Mouse (Mus musculus): ENCODE results near the gene Elf5.

The Elf5 gene

GRCm38 (mm10) chr2:103411348-103411747 is at the start of gene Elf5:
Gene Elf5 (plus strand): TSS chr2:103411688.
- DNase-seq: no peak

- DNase-seq: no peak
These were observed 38.9 kb upstream of the Elf5 start for GRCm38 (mm10) chr2:103372541-103372940.

GRCm38 (mm10) chr2:103379502-103380160 is 31.9 kb upstream of the Elf5 start:
- DNase-seq: peak; percentile 7 to 15

GRCm38 (mm10) chr2:103382174-103382573 is 29.3 kb upstream of the Elf5 start:
- DNase-seq: no peak

GRCm38 (mm10) chr2:103387881-103388280 is 23.6 kb upstream of the Elf5 start:
- DNase-seq: no peak

GRCm38 (mm10) chr2:103388311-103388710 is 23.2 kb upstream of the Elf5 start:
- DNase-seq: no peak

GRCm38 (mm10) chr2:103390086-103390988 is 21.2 kb upstream of the Elf5 start:
- no peak for DNase-seq

GRCm38 (mm10) chr2:103391626-103392025 is 19.9 kb upstream of the Elf5 start:
- no peak for DNase-seq

GRCm38 (mm10) chr2:103398110-103398509 is 13.4 kb upstream of the Elf5 start:
- DNase-seq: no peak

GRCm38 (mm10) chr2:103400691-103401090 is 10.8 kb upstream of the Elf5 start:
- no peak for DNase-seq

GRCm38 (mm10) chr2:103406239-103406638 is 5.2 kb upstream of the Elf5 start:
- DNase-seq: no peak

GRCm38 (mm10) chr2:103411816-103412215 is 328 bp downstream of the Elf5 start:
- DNase-seq: no peak

- DNase-seq: no peak
These were observed 1.9 kb downstream of the Elf5 start for GRCm38 (mm10) chr2:103413381-103413780.

GRCm38 (mm10) chr2:103415774-103416173 is 4.3 kb downstream of the Elf5 start:
- DNase-seq: no peak

GRCm38 (mm10) chr2:103420650-103421507 is 9.4 kb downstream of the Elf5 start:
- no peak for DNase-seq

GRCm38 (mm10) chr2:103423884-103424283 is 12.4 kb downstream of the Elf5 start:
- no peak for DNase-seq

GRCm38 (mm10) chr2:103424349-103425026 is 13.0 kb downstream of the Elf5 start:
- peak in 1 of 2 experiments; percentile 69 for DNase-seq

- DNase-seq: no peak
These were observed 14.1 kb downstream of the Elf5 start for GRCm38 (mm10) chr2:103425456-103426063.

GRCm38 (mm10) chr2:103428356-103428755 is 16.9 kb downstream of the Elf5 start:
- no peak for DNase-seq

GRCm38 (mm10) chr2:103430712-103431111 is 19.2 kb downstream of the Elf5 start:
- peak; percentile 53 to 75 for DNase-seq

GRCm38 (mm10) chr2:103432695-103433275 is 21.3 kb downstream of the Elf5 start:
- DNase-seq: no peak

GRCm38 (mm10) chr2:103435110-103435509 is 23.6 kb downstream of the Elf5 start:
- no peak for DNase-seq
